In genomic region chrX:133601195-133601594, GRCm38 (mm10) we compare ENCODE assay signal across 25 mouse cellular contexts.
"Had no signal": no experiment of that assay in that cellular context is flagged by ENCODE, and none has a peak within 500 bp of the region (broad histone marks: within the 10 kb centered on the region; RNA-seq: fewer than 3 reads in every experiment).

No protein-coding gene starts in this region.

- ATAC-seq: hindbrain, postnatal 0 days; intestine, embryonic 16.5 days had no signal

- H3K9me3 ChIP-seq: heart, embryonic 10.5 days; heart, embryonic 12.5 days; hindbrain, embryonic 13.5 days; hindbrain, embryonic 15.5 days; kidney, embryonic 15.5 days; limb, embryonic 10.5 days; limb, embryonic 12.5 days; liver, embryonic 13.5 days had no signal

- H3K4me2 ChIP-seq: heart, embryonic 12.5 days; hindbrain, embryonic 13.5 days; hindbrain, embryonic 15.5 days; kidney, embryonic 15.5 days; limb, embryonic 12.5 days; liver, embryonic 11.5 days; liver, embryonic 13.5 days had no signal

- H3K4me1 ChIP-seq: heart, embryonic 10.5 days; hindbrain, embryonic 13.5 days; hindbrain, embryonic 15.5 days; kidney, embryonic 15.5 days; liver, embryonic 13.5 days had no signal

- H3K9ac ChIP-seq: heart, embryonic 12.5 days; hindbrain, embryonic 13.5 days; hindbrain, embryonic 15.5 days; kidney, embryonic 15.5 days; limb, embryonic 12.5 days; liver, embryonic 13.5 days had no signal

- H3K4me3 ChIP-seq: gastrocnemius, adult 2 months; heart, embryonic 10.5 days; heart, embryonic 12.5 days; hindbrain, embryonic 13.5 days; hindbrain, embryonic 15.5 days; kidney, embryonic 15.5 days; left cerebral cortex, adult 2 months; limb, embryonic 10.5 days; limb, embryonic 12.5 days; liver, embryonic 13.5 days had no signal

- DNase-seq: gastrocnemius, adult 2 months; gastrocnemius, postnatal 10 days; gastrocnemius, postnatal 25 days; heart, adult 18-20 months; heart, postnatal 10 days; heart, postnatal 36 days; kidney, adult 11 months; kidney, adult 2 months; kidney, adult 9 months; kidney, postnatal 14 days; kidney, postnatal 36 days; liver; liver, embryonic 13.5 days had no signal

- H3K27ac ChIP-seq: gastrocnemius, adult 2 months; heart, embryonic 10.5 days; hindbrain, embryonic 13.5 days; hindbrain, embryonic 15.5 days; hindbrain, postnatal 0 days; kidney, embryonic 15.5 days; kidney, postnatal 0 days; left cerebral cortex, adult 2 months; limb, embryonic 10.5 days; limb, embryonic 12.5 days; liver, embryonic 13.5 days had no signal

- H3K27me3 ChIP-seq: heart, embryonic 12.5 days; liver, embryonic 13.5 days had no signal

- H3K36me3 ChIP-seq: heart, embryonic 10.5 days; heart, embryonic 12.5 days; hindbrain, embryonic 13.5 days; hindbrain, embryonic 15.5 days; kidney, embryonic 15.5 days; limb, embryonic 10.5 days; limb, embryonic 12.5 days; liver, embryonic 13.5 days had no signal
